Mouse (Mus musculus) neural tube, embryonic 15.5 days (tissue): ENCODE results near the gene Mms19. TPM values are rescaled to one million over a fixed set of nuclear protein-coding genes. Genes with fewer than 3 reads are reported as not detected.

Experiments used
- ATAC-seq: fragments of 200-750 bp; cut with Nextera tagmentation; 2 replicates; pipeline ENCODE4 v1.8.0; 2017; ENCODE audit warnings: mild to moderate bottlenecking, moderate TSS enrichment, moderate library complexity; ENCODE audit not compliant: low FRiP score
- H3K27ac ChIP-seq: fragments of 300-500 bp; sonication (generic); replicated peaks from 2 replicates; pipeline ENCODE4 v1.5.1; 2015; ENCODE audit warnings: mild to moderate bottlenecking, inconsistent platforms
- H3K27me3 ChIP-seq: fragments of 300-500 bp; sonication (generic); replicated peaks from 2 replicates; pipeline ENCODE4 v1.6.1; 2015; ENCODE audit warnings: inconsistent platforms
- H3K36me3 ChIP-seq: fragments of 300-500 bp; sonication (generic); 2 replicates; pipeline ENCODE4 v1.6.1; 2015; ENCODE audit warnings: inconsistent platforms
- H3K4me1 ChIP-seq: fragments of 300-500 bp; sonication (generic); 2 replicates; pipeline ENCODE4 v1.6.1; 2015; ENCODE audit warnings: inconsistent platforms
- H3K4me2 ChIP-seq: fragments of 300-500 bp; sonication (generic); 2 replicates; pipeline ENCODE4 v1.6.1; 2015; ENCODE audit warnings: inconsistent platforms, mild to moderate bottlenecking, moderate library complexity
- H3K4me3 ChIP-seq: fragments of 300-500 bp; sonication (generic); replicated peaks from 2 replicates; pipeline ENCODE4 v1.5.1; 2015; ENCODE audit warnings: mild to moderate bottlenecking, inconsistent platforms
- H3K9ac ChIP-seq: fragments of 300-500 bp; sonication (generic); replicated peaks from 2 replicates; pipeline ENCODE4 v1.6.1; 2015; ENCODE audit warnings: mild to moderate bottlenecking, inconsistent platforms
- H3K9me3 ChIP-seq: fragments of 300-500 bp; sonication (generic); replicated peaks from 2 replicates; pipeline ENCODE4 v1.6.1; 2016; ENCODE audit warnings: inconsistent platforms
- WGBS: fragments of 180-500 bp; shearing (Covaris S2); methylation state at CpG from one replicate; pipeline ENCODE4 v1.1.7; 2015; ENCODE audit warnings: mixed read lengths; 5-methylcytosine and 5-hydroxymethylcytosine counted together
- polyA plus RNA-seq: library from polyadenylated mRNA; unstranded; fragments of >200 nt; fragmentation: Nextera tagmentation; extraction: Ambion mirVana; gene quantifications from 2 replicates; pipeline ENCODE4 v1.2.1, GENCODE M21; 2015

Gene Mms19
- 31.0 and 35.8 TPM in 2 replicates for polyA plus RNA-seq

DNA sequence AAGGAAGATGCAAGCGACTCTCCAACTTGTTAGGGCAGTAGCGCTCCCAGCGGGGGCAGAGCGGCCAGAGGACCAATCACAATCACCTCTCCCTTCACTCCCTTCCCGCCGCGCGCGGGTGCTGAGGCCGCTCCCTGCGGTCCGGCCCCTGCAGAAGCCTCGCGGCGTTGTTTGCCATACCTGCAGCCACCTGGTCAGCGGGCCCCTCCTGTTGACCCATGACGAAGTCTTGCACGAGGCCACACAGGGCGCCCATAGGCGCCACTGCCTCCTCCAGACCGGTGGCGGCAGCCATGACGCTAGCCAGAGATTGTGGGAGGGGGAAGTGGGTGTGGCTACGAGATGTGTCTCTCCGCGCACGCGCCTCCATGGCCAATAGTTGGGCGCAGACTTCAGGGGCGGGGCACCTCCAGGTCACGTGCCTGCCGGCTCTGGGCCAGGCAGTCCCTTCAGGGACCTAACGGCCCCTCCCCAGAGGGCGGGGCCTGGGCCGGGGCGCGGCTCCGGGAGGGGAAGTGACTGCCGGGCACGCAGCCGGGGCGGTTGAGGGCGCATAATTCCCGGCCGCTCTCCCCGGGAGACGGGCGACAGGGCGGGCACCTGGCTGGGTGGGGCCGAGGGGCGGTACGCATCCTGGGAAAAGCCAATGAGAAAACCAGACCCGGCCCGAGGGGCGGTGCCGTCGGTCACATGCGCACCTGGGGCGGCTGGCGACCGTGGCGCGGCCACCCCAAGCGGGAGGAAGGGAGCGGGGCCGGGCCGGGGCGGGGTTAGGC, at the start of gene Mms19:
Gene Mms19, minus strand, starts transcription at position 339 of the 776 bp plus-strand sequence.
- Histone ChIP-seq H3K4me3 (peak within 1 kb of the TSS; percentile 96), H3K9me3 (no peaks in the 10 kb centered on the region), H3K4me2 (peak within 1 kb of the TSS; percentile 93), H3K9ac (peak within 1 kb of the TSS; percentile 86), H3K27ac (peak within 1 kb of the TSS; percentile 91), H3K36me3 (no peaks in the 10 kb centered on the region), H3K27me3 (peaks cover 11% of the 10 kb centered on the region), H3K4me1 (peaks cover 42% of the 10 kb centered on the region)
- ATAC-seq: peak; percentile 94
- WGBS: under 1% methylated on average over 58 of the region's 68 CpGs

DNA sequence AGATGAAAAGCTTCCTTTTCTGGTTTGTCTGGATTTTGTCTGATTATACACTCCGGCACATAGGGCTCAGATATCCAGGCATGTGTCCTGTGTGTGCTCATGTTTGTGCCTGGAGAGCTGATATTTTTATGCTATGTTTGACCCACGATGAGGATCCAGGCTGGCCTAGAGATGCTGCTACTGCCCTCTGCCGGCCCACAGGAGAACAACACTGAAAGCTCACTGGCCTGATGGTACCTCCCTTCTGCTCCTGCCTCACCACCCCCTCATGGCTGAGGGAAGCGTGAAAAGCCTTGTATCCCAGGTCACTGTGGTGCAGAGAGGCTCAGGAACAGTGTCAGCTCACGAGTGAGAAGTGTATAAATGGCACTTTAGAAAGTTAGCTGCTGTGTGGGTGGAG, 45.2 kb upstream of the Mms19 start:
- H3K36me3 ChIP-seq: no peaks in the 10 kb centered on the region
- WGBS: 11% methylated on average over 5 of the region's 5 CpGs
- H3K27ac ChIP-seq: no peak overlapping the region
- H3K9me3 ChIP-seq: no peaks in the 10 kb centered on the region
- H3K27me3 ChIP-seq: no peaks in the 10 kb centered on the region
- H3K4me2 ChIP-seq: no peak overlapping the region
- no peak overlapping the region for H3K4me3 ChIP-seq
- H3K9ac ChIP-seq: no peak overlapping the region
- H3K4me1 ChIP-seq: peaks cover 8% of the 10 kb centered on the region
- ATAC-seq: peak; percentile 45; the same call in 1 of the 2 replicates

DNA sequence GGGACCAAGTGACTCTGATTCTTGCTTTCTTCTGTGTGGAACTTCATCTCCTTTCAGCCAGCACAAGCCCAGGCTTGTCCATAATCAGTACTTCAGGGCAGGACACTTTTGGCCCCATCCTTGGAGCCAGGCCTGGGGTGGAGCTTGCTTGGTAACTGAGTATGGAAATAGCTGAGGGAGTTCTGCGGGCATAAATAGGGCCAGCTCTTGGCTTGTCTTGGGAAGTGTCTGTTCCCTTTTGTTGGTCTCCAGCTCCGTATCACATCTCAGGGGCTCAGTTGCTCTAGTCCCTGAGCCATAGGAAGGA, 41.5 kb upstream of the Mms19 start:
- Histone ChIP-seq H3K9me3 (no peaks in the 10 kb centered on the region), H3K4me3 (no peak overlapping the region), H3K27ac (no peak overlapping the region), H3K36me3 (no peaks in the 10 kb centered on the region), H3K9ac (no peak overlapping the region), H3K27me3 (no peaks in the 10 kb centered on the region), H3K4me1 (peaks cover 17% of the 10 kb centered on the region), H3K4me2 (no peak overlapping the region)
- WGBS: 81% methylated on average over 2 of the region's 2 CpGs
- no peak for ATAC-seq

DNA sequence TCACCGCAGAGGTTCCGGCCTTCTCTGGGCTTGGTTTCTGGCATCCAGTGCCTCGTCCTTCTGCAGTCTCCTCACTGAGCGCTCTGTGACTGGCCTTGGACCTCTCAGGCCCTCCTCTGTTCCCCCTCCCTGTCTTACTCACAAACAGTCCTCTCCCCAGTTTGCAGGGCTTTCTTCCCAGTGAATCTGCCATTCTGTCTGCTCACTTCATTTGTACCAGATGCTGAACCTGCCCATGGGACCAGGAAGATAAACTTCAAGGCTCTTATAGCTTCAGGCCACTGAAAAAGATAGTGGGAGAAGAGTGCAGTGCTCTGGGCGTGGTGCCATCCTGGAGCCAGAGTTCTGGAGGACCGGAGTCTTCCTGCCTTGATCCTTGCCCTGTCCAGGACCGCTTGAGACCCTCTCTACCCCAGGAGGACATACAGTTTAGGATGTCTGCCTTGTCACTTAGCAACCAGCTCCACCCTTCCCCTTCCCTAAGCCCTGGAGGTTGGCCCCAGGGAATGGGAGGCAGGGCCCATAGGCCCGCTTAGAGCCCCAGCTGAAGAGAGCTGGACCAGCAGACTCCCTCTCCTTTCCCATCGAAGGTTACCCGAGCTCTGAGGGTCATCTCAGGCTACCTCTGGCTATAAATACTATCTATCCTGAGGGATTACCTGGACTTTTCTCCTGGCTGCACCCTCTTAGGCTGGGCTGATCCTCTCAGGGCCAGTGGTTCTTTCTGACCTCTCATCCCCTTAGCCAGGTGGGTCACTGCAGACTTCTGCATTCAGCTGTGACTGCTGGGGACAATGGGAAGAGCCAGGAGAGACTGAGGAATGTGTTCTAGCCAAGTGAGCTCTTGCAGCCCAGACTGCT, 41.0 kb upstream of the Mms19 start:
- Histone ChIP-seq H3K27me3 (no peaks in the 10 kb centered on the region), H3K9ac (no peak overlapping the region), H3K4me2 (no peak overlapping the region), H3K36me3 (no peaks in the 10 kb centered on the region), H3K27ac (0 out of 2 replicates have a peak overlapping the region, but pooled peaks have one; percentile 9), H3K4me3 (no peak overlapping the region), H3K9me3 (no peaks in the 10 kb centered on the region), H3K4me1 (peaks cover 23% of the 10 kb centered on the region)
- WGBS: 69% methylated on average over 10 of the region's 10 CpGs
- no peak for ATAC-seq

DNA sequence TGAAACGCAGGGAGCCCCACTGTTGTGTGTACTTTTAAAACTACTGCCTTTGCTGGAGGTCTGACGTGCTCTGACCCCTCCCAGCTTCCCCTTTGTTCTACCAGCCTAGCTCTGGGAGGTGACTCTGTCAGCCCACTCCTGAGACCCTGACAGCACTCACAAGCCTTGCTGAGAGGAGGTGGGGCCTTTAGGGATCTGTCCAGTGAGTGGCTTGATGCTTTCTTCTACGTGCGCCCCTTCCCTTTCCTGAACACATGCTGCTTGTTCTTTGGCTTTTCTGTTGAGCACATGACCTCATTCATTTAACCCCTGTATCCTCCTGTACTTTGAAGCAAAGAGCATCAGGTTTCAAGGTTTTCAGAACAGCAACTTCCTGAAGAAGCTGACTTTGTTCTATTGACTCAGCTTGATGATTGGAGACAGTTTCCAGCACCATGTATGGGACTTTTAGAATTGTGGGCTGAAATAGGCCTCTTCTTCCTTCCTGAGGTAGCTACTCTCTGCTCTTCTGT, 38.1 kb upstream of the Mms19 start:
- ATAC-seq: no peak
- Histone ChIP-seq H3K4me2 (no peak overlapping the region), H3K4me3 (no peak overlapping the region), H3K27ac (peak overlapping the region; percentile 33; the same call in 1 of the 2 replicates), H3K9me3 (no peaks in the 10 kb centered on the region), H3K36me3 (no peaks in the 10 kb centered on the region), H3K9ac (no peak overlapping the region), H3K27me3 (no peaks in the 10 kb centered on the region), H3K4me1 (peaks cover 23% of the 10 kb centered on the region)
- 51% methylated on average over 4 of the region's 4 CpGs for WGBS

DNA sequence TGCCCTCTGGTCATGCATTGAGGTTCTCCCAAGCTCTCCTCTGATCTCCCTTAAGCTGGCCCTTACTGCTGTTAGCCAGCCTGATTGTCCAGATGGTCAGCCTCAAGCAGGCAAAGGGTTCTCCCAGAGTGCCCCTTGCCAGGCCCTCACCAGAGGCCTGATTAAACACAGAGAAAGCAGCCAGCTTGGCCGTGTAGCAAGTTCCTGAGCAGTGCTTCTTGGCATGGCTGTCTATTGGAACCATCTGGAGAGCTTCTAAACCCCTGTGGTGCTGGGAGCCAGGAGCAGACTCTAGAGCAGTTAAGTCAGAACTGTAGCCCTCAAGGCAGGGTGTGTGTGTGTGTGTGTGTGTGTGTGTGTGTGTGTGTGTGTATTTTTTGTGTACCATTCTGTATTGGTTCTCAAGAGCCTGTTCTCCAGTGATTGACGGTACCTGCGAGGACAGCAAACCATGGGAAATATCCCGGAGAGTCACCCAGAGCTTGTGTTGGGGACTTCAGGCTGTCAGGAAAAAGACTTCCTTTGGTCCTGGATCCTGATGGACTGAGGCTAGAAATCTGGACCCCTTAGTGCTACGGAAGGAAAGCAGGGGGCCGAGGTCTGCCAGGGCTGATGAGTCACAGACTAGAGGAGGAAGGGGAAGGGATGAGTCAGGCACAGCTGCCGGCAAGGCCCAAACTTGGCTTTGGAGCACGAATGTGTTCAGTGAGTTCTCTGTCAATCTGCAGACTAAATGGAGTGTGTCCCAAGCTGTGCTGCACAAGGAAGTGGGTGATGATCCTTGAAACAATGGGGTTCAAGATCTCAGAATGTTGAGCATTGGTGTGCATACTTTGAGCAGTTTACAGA, 36.7 kb upstream of the Mms19 start:
- H3K27me3 ChIP-seq: no peaks in the 10 kb centered on the region
- ATAC-seq: no peak
- H3K4me3 ChIP-seq: no peak overlapping the region
- peaks cover 23% of the 10 kb centered on the region for H3K4me1 ChIP-seq
- H3K9me3 ChIP-seq: no peaks in the 10 kb centered on the region
- H3K36me3 ChIP-seq: no peaks in the 10 kb centered on the region
- peak overlapping the region; percentile 54 for H3K27ac ChIP-seq
- H3K9ac ChIP-seq: no peak overlapping the region
- 73% methylated on average over 8 of the region's 8 CpGs for WGBS
- no peak overlapping the region for H3K4me2 ChIP-seq

DNA sequence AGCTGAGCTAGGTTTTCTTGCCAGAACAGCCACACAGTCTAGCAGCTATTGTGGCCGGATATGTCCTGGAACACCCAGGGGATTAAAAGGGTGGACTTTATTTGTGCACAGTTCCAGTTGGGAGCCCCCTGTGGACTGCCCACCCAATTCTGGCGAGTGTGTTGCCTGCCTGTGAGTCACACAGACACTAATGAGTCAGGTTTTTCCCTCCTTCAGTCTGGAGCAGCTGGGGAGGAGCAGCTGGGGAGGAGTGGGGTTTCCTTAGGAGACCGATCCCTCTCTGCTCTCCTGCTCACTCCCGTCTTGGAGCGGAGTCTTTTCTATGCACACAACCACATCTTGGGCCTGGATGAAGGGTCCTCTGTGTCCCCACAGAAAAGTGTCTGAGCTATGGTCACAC, 35.9 kb upstream of the Mms19 start:
- Histone ChIP-seq H3K9me3 (no peaks in the 10 kb centered on the region), H3K4me2 (no peak overlapping the region), H3K9ac (no peak overlapping the region), H3K27me3 (no peaks in the 10 kb centered on the region), H3K36me3 (no peaks in the 10 kb centered on the region), H3K4me1 (peaks cover 23% of the 10 kb centered on the region), H3K27ac (peak overlapping the region; percentile 54), H3K4me3 (no peak overlapping the region)
- WGBS: 61% methylated on average over 5 of the region's 5 CpGs
- ATAC-seq: no peak

DNA sequence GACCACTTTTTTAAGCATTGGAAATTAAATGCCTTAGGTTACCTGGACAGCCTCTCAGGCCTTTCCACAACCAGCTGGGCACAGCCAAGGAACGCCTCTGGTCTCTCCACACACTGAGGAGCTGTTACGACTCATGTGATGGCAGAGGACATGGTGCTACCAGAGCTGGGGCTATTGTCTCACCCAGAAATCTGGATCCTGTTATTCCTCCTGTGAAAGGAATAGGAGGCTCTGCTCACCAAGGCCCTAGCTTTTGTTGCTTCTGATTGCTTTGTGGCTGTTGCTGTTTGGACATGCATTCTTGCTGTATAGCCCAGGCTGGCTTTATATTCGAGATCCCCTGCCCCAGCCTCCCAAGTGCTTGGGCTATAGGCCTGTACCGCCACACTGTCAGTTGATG, 35.3 kb upstream of the Mms19 start:
- Histone ChIP-seq H3K4me2 (no peak overlapping the region), H3K9ac (no peak overlapping the region), H3K4me1 (peaks cover 19% of the 10 kb centered on the region), H3K36me3 (no peaks in the 10 kb centered on the region), H3K27ac (no peak overlapping the region; the same call in 1 of the 2 replicates), H3K9me3 (no peaks in the 10 kb centered on the region), H3K27me3 (no peaks in the 10 kb centered on the region), H3K4me3 (no peak overlapping the region)
- WGBS: 48% methylated on average over 4 of the region's 4 CpGs
- no peak for ATAC-seq

DNA sequence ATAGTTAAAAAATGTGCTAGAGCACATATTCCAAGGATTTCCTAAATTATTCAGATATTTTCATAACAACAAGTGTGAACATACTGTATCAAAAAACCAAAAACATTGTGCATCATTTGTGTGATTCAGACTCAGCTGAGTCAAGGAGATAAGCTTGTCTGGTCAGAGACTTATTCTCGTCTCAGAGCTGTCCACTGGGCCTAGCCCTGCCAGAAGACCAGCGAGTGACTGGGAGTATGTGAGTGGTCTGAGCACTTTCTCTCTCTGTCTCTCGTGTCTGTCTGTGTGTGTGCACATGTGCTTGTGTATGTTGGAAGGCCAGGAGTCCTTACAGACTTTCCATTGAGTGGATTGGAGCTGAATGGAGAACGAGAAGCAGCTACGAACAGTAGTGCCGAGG, 34.0 kb upstream of the Mms19 start:
- Histone ChIP-seq H3K9ac (no peak overlapping the region), H3K27ac (no peak overlapping the region), H3K4me1 (peaks cover 20% of the 10 kb centered on the region), H3K4me2 (no peak overlapping the region), H3K36me3 (no peaks in the 10 kb centered on the region), H3K4me3 (no peak overlapping the region), H3K27me3 (no peaks in the 10 kb centered on the region), H3K9me3 (no peaks in the 10 kb centered on the region)
- ATAC-seq: no peak
- WGBS: 91% methylated on average over 6 of the region's 6 CpGs

DNA sequence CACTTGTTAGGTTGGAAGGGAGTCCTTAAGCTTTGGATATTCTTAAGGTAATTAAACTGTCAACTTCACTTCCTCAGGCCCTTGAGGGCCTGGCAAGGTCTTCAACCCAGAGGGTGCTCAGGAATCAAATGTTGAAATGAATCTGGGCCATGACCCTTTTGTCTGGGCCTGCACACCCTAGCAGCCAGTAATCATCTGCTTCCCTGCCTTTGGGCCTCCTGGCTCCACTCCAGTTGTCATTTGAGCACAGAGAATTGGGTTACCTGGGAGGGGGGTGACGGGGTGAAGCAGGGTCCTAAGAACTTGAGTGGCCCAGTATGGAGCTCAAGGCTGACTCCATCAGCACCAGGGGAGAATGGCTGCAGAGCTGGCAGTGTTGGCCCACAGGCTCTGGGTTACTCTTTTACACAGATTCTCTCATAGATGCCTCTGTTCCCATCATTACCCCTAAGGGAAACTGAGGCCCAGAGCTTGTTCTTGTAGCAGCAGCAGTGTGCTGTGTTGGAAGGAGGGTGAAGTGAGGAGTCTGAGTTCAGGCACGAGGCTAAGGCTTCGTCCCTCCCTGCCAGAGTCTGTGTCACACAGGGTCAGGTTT, 33.4 kb upstream of the Mms19 start:
- H3K4me1 ChIP-seq: peaks cover 20% of the 10 kb centered on the region
- no peak for ATAC-seq
- no peaks in the 10 kb centered on the region for H3K36me3 ChIP-seq
- no peak overlapping the region for H3K9ac ChIP-seq
- H3K27me3 ChIP-seq: no peaks in the 10 kb centered on the region
- 81% methylated on average over 3 of the region's 3 CpGs for WGBS
- no peaks in the 10 kb centered on the region for H3K9me3 ChIP-seq
- H3K27ac ChIP-seq: no peak overlapping the region
- no peak overlapping the region for H3K4me2 ChIP-seq
- no peak overlapping the region for H3K4me3 ChIP-seq

DNA sequence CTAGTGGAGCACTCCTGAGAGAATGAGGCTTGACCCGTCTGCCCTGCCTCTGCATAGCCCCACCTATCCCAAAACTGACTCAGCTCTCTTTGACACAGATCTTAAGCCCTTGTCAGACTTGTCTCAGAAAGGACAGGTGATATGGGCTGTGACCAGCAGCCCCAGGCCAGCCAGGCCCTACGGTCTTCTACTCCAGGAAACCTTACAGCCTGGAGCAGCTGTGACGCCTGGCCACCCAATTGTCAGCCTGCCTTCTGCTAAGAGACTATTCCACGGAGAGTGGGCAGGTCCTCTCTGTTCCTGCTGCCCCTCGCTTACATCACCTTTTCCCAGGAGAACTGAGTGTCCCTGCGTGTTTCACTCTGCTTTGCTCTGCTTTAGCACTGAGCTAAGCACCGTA, 30.2 kb upstream of the Mms19 start:
- H3K9ac ChIP-seq: no peak overlapping the region
- H3K4me2 ChIP-seq: no peak overlapping the region

More for the DNA sequence above, 30.2 kb upstream of the Mms19 start:
- H3K9me3 ChIP-seq: no peaks in the 10 kb centered on the region
- WGBS: 92% methylated on average over 7 of the region's 7 CpGs
- H3K4me3 ChIP-seq: no peak overlapping the region
- ATAC-seq: no peak
- no peak overlapping the region for H3K27ac ChIP-seq
- peaks cover 9% of the 10 kb centered on the region for H3K4me1 ChIP-seq
- no peaks in the 10 kb centered on the region for H3K36me3 ChIP-seq
- no peaks in the 10 kb centered on the region for H3K27me3 ChIP-seq
